Mouse (Mus musculus) gastrocnemius, postnatal 25 days (tissue): ENCODE measurements around the gene Gm4491. TPM values are rescaled to one million over a fixed set of nuclear protein-coding genes. Genes with fewer than 3 reads are reported as not detected.
"Not testable (repeated sequence)": the region's sequence is repeated elsewhere in the genome, so short reads cannot be mapped to it uniquely, and the experiment has no call there.

Experiments used
- DNase-seq: peaks from one replicate; pipeline ENCODE4 v3.0.0; 2022
- total RNA-seq, 2 experiments: library from RNA; stranded (reverse); gene quantifications; 1 replicate in 1 of 2; 2 replicates in 1 of 2; pipeline ENCODE4 v1.2.3; 2021

Gene Gm4491
- total RNA-seq, 2 experiments from 2014 or later, result not detected

GRCm38 (mm10) chr14:57082863-57083262 is 32.8 kb downstream of the Gm4491 start:
- DNase-seq, result no peak

- DNase-seq, result no peak
Observed at GRCm38 (mm10) chr14:57075537-57075936, 40.1 kb downstream of the Gm4491 start.

DNA sequence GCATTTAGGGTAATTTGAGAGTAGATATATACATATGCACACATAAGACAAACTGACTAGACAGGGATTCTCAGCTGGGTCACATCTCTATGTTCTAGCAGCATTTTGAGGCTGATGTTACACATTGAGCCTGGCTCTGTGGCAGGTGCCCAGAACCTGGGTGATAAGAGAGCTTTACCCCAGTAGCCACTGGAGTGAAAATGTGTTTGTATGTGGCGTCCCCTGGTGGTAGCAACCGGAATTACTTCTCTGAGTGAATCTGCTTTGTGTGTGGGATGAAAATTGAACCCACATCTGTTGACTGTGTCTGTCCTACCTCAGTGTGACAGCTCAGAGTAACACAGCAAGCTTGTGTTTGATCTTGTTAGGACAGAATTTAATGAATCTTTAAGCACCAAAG is 45.8 kb downstream of the Gm4491 start:
- not testable (repeated sequence) for DNase-seq

DNA sequence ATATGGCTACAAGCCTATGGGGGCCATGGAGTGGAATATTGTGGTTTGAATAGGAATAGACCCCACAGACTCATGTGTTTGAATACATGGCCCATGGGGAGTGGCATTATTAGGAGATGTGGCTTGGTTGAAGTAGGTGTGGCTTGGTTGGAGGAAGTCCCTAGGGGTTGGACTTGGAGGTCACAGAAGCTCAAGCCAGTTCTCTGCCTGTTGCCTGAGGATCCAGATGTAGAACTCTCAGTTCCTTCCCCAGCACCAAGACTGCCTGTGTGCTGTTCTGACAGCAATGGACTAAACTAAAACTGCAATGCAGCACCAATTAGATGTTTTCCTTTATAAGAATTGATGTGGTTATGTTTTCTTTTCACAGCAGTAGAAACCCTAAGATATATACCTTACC is 49.6 kb downstream of the Gm4491 start:
- no peak for DNase-seq

Other genes starting within 250 kb of the Gm4491 start
- 10 to 100 TPM; 27.9 to 30.0 TPM for gene Zmym2, start 229.2 kb downstream of the Gm4491 start, total RNA-seq
- under 1 TPM; 0.13 to 0.23 TPM for gene Gja3, start 57.8 kb downstream of the Gm4491 start, total RNA-seq
- under 1 TPM; 0.13 to 0.43 TPM for gene Gjb2, start 11.2 kb downstream of the Gm4491 start, total RNA-seq
- gene Gjb6, start 17.7 kb upstream of the Gm4491 start, total RNA-seq, result under 1 TPM in 1 of 2 experiments, not detected in 1; 0.13 TPM